Mouse (Mus musculus) MEL (cell line): ENCODE results near the gene Mmp28. TPM values are rescaled to one million over a fixed set of nuclear protein-coding genes. Genes with fewer than 3 reads are reported as not detected.

Experiments
- DNase-seq: peaks from one replicate; pipeline ENCODE4 v3.0.0; 2011; ENCODE audit warnings: low read depth, low spot score
- H3K27ac ChIP-seq: 2 replicates; pipeline ENCODE4 v1.5.1; 2012; ENCODE audit warnings: low read depth, mild to moderate bottlenecking, control low read depth, low read length, moderate library complexity; ENCODE audit not compliant: control insufficient read depth
- H3K27me3 ChIP-seq, 2 experiments: fragments of 150-350 bp in 1 of 2; sonication (generic) in 1 of 2; 2 replicates each; pipeline ENCODE4 v1.6.1; 2012; ENCODE audit warnings: low read length in 2 of 2, mild to moderate bottlenecking in 2 of 2, improper control_type of control experiment in 1 of 2, moderate library complexity in 1 of 2; ENCODE audit not compliant: insufficient read depth in 2 of 2, control insufficient read depth in 1 of 2
- H3K36me3 ChIP-seq, 2 experiments: 2 replicates each; pipeline ENCODE4 v1.6.1; 2012 to 2014; ENCODE audit warnings: low read length in 2 of 2, improper control_type of control experiment in 1 of 2, inconsistent platforms in 1 of 2, mild to moderate bottlenecking in 1 of 2; ENCODE audit not compliant: insufficient read depth in 2 of 2, control insufficient read depth in 1 of 2
- H3K4me1 ChIP-seq, 2 experiments: fragments of 150-350 bp in 1 of 2; sonication (generic) in 1 of 2; 2 replicates each; pipeline ENCODE4 v1.6.1; 2012; ENCODE audit warnings: low read length in 2 of 2, improper control_type of control experiment in 1 of 2, mild to moderate bottlenecking in 1 of 2; ENCODE audit not compliant: insufficient read depth in 2 of 2, control insufficient read depth in 1 of 2
- H3K4me3 ChIP-seq, 2 experiments: fragments of 150-350 bp in 1 of 2; sonication (generic) in 1 of 2; 2 replicates each; pipeline ENCODE4 v1.5.1; 2012; ENCODE audit warnings: low read depth in 2 of 2, low read length in 2 of 2, mild to moderate bottlenecking in 2 of 2, moderate library complexity in 2 of 2, control low read depth in 1 of 2, improper control_type of control experiment in 1 of 2; ENCODE audit not compliant: control insufficient read depth in 1 of 2, insufficient read depth in 1 of 2
- H3K79me2 ChIP-seq: 2 replicates; pipeline ENCODE4 v1.6.1; 2012; ENCODE audit warnings: mild to moderate bottlenecking, low read length, moderate library complexity; ENCODE audit not compliant: control insufficient read depth, poor library complexity, insufficient read depth
- H3K9ac ChIP-seq: 2 replicates; pipeline ENCODE4 v1.6.1; 2012; ENCODE audit warnings: low read depth, mild to moderate bottlenecking, control low read depth, low read length, moderate library complexity; ENCODE audit not compliant: control insufficient read depth, poor library complexity, severe bottlenecking
- H3K9me3 ChIP-seq: fragments of 150-350 bp; sonication (generic); replicated peaks from 2 replicates; pipeline ENCODE4 v1.6.1; 2012; ENCODE audit warnings: mild to moderate bottlenecking, low read length, improper control_type of control experiment, moderate library complexity; ENCODE audit not compliant: insufficient read depth
- BHLHE40 ChIP-seq: IDR thresholded peaks from 2 replicates; pipeline ENCODE4 v1.6.1; 2012; ENCODE audit warnings: low read depth, mild to moderate bottlenecking, inconsistent platforms, low read length, improper control_type of control experiment, borderline replicate concordance
- CHD1 ChIP-seq: IDR thresholded peaks from 2 replicates; pipeline ENCODE4 v1.6.1; 2012; ENCODE audit warnings: low read depth, mild to moderate bottlenecking, inconsistent platforms, low read length, improper control_type of control experiment
- CTCF ChIP-seq, 3 experiments: IDR thresholded peaks in 2 of 3; conservative IDR thresholded peaks in 1 of 3; 2 replicates each; pipeline ENCODE4 v1.5.1; 2011 to 2012; ENCODE audit warnings: low read length in 3 of 3, low read depth in 2 of 3, mild to moderate bottlenecking in 2 of 3, improper control_type of control experiment in 1 of 3, inconsistent platforms in 1 of 3, mixed read lengths in 1 of 3, moderate library complexity in 1 of 3; ENCODE audit not compliant: control insufficient read depth in 1 of 3, insufficient read depth in 1 of 3, poor library complexity in 1 of 3, severe bottlenecking in 1 of 3
- ETS1 ChIP-seq: IDR thresholded peaks from 2 replicates; pipeline ENCODE4 v1.6.1; 2012; ENCODE audit warnings: low read depth, mild to moderate bottlenecking, inconsistent platforms, low read length, improper control_type of control experiment, moderate library complexity
- GABPA ChIP-seq: IDR thresholded peaks from 2 replicates; pipeline ENCODE4 v1.6.1; 2012; ENCODE audit warnings: low read depth, mild to moderate bottlenecking, inconsistent platforms, low read length, improper control_type of control experiment, moderate library complexity
- GATA1 ChIP-seq: IDR thresholded peaks from 2 replicates; pipeline ENCODE4 v1.6.1; 2011; ENCODE audit warnings: low read depth, low read length, improper control_type of control experiment
- HCFC1 ChIP-seq: IDR thresholded peaks from 2 replicates; pipeline ENCODE4 v1.6.1; 2012; ENCODE audit warnings: low read depth, mild to moderate bottlenecking, inconsistent platforms, low read length, improper control_type of control experiment, moderate library complexity
- JUND ChIP-seq: IDR thresholded peaks from 2 replicates; pipeline ENCODE4 v1.6.1; 2011; ENCODE audit warnings: low read depth, mild to moderate bottlenecking, improper control_type of control experiment, low read length
- MAX ChIP-seq: IDR thresholded peaks from 2 replicates; pipeline ENCODE4 v1.6.1; 2011; ENCODE audit warnings: low read length, improper control_type of control experiment
- MEF2A ChIP-seq: IDR thresholded peaks from 2 replicates; pipeline ENCODE4 v1.6.1; 2014; ENCODE audit warnings: low read depth, mild to moderate bottlenecking, inconsistent platforms, low read length, improper control_type of control experiment; ENCODE audit not compliant: poor library complexity, insufficient replicate concordance, severe bottlenecking; ENCODE audit errors: extremely low read depth
- NELFE ChIP-seq: IDR thresholded peaks from 2 replicates; pipeline ENCODE4 v1.6.1; 2011; ENCODE audit warnings: low read depth, low read length, improper control_type of control experiment
- SIN3A ChIP-seq: IDR thresholded peaks from 2 replicates; pipeline ENCODE4 v1.6.1; 2012; ENCODE audit warnings: low read length, improper control_type of control experiment, inconsistent platforms
- SMC3 ChIP-seq: IDR thresholded peaks from 2 replicates; pipeline ENCODE4 v1.6.1; 2011; ENCODE audit warnings: low read depth, low read length, improper control_type of control experiment
- TAL1 ChIP-seq: IDR thresholded peaks from 2 replicates; pipeline ENCODE4 v1.6.1; 2012; ENCODE audit warnings: mild to moderate bottlenecking, inconsistent platforms, low read length, moderate library complexity, mixed read lengths
- TBP ChIP-seq: IDR thresholded peaks from 2 replicates; pipeline ENCODE4 v1.8.0; 2011; ENCODE audit warnings: low read depth, low read length, improper control_type of control experiment
- TCF12 ChIP-seq: IDR thresholded peaks from 2 replicates; pipeline ENCODE4 v1.6.1; 2014; ENCODE audit warnings: low read depth, mild to moderate bottlenecking, inconsistent platforms, low read length, improper control_type of control experiment, moderate library complexity
- UBTF ChIP-seq: IDR thresholded peaks from 2 replicates; pipeline ENCODE4 v1.6.1; 2012; ENCODE audit warnings: low read depth, mild to moderate bottlenecking, inconsistent platforms, low read length, improper control_type of control experiment, moderate library complexity, borderline replicate concordance; ENCODE audit not compliant: insufficient read depth
- USF2 ChIP-seq, 2 experiments: IDR thresholded peaks; 2 replicates each; pipeline ENCODE4 v1.6.1; 2011 to 2012; ENCODE audit warnings: improper control_type of control experiment in 2 of 2, low read length in 2 of 2, borderline replicate concordance in 1 of 2, inconsistent platforms in 1 of 2, low read depth in 1 of 2, mild to moderate bottlenecking in 1 of 2; ENCODE audit not compliant: insufficient read depth in 1 of 2
- ZC3H11A ChIP-seq: IDR thresholded peaks from 2 replicates; pipeline ENCODE4 v1.6.1; 2012; ENCODE audit warnings: low read depth, mild to moderate bottlenecking, inconsistent platforms, low read length, improper control_type of control experiment
- ZKSCAN1 ChIP-seq: IDR thresholded peaks from 2 replicates; pipeline ENCODE4 v1.6.1; 2012; ENCODE audit warnings: low read depth, mild to moderate bottlenecking, inconsistent platforms, low read length, improper control_type of control experiment, moderate library complexity
- ZMIZ1 ChIP-seq: IDR thresholded peaks from 2 replicates; pipeline ENCODE4 v1.6.1; 2012; ENCODE audit warnings: low read depth, mild to moderate bottlenecking, inconsistent platforms, low read length, improper control_type of control experiment, moderate library complexity
- ZNF384 ChIP-seq: IDR thresholded peaks from 2 replicates; pipeline ENCODE4 v1.6.1; 2012; ENCODE audit warnings: low read depth, mild to moderate bottlenecking, inconsistent platforms, low read length, improper control_type of control experiment
- polyA plus RNA-seq, 2 experiments: library from polyadenylated mRNA; stranded (reverse) in 1 of 2; unstranded in 1 of 2; fragments of >175 nt in 1 of 2; fragments of >200 nt in 1 of 2; gene quantifications; 2 replicates each; pipeline versions ENCODE4 v1.2.1 to v1.2.4; 2012; ENCODE audit warnings: low replicate concordance in 2 of 2, low read depth in 1 of 2; ENCODE audit not compliant: insufficient read length in 2 of 2, insufficient read depth in 1 of 2, missing spikeins in 1 of 2
- total RNA-seq: library from RNA; depleted of rRNA; stranded (reverse); fragments of 300-350 nt; gene quantifications from 2 replicates; pipeline ENCODE4 v1.2.3, GENCODE M21; 2012

Gene Mmp28
- total and polyA plus RNA-seq, 3 experiments: 0.03 TPM; not detected in 2

DNA sequence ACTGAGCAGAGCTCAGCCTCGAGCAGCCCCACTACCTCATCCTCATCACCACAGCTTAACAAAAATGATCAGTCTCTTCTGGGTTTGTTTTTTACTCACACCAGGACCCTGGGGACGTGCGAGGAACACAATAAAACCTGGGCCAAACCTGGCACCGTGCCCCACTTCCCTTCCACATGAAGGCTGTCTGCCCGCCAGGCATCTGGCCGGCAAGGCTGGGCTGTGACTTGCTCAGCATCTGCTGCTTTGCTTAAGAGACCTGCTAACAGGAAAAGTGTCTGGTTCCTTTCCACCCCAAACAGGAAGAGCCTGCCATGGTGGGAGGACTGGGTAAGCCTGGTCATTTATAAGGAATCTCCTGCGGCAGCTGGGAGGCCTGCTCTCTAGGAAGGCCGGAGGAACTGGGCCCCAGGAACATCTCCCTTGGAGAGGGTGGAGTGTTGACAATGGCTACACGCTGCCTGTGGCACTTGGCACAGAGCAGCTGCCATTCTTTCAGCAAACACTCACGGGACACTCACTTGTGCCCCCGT is 4.3 kb upstream of the Mmp28 start:
- no peak for TF ChIP-seq TCF12
- no peak for TF ChIP-seq NELFE
- TF ChIP-seq ZNF384: no peak
- TF ChIP-seq USF2 (IDR thresholded peaks at IDR 0.05; ENCODE audit: borderline replicate concordance in 1 of 2, insufficient read depth in 1 of 2, low read depth in 1 of 2, low read length in 2 of 2): no peak
- no peak for TF ChIP-seq MAX
- TF ChIP-seq UBTF: no peak
- no peak for TF ChIP-seq TBP
- no peak for TF ChIP-seq GATA1
- TF ChIP-seq GABPA: no peak
- TF ChIP-seq SIN3A: no peak
- TF ChIP-seq MEF2A: no peak
- no peak for TF ChIP-seq CHD1
- TF ChIP-seq TAL1: no peak
- TF ChIP-seq BHLHE40: no peak
- TF ChIP-seq ZMIZ1: no peak
- no peak for TF ChIP-seq ETS1
- no peak for TF ChIP-seq CTCF (IDR thresholded peaks at IDR 0.05 in 2 of 3, conservative IDR thresholded peaks at IDR 0.05 in 1 of 3; ENCODE audit: control insufficient read depth in 1 of 3, insufficient read depth in 1 of 3, low read depth in 2 of 3, low read length in 3 of 3, poor library complexity in 1 of 3, severe bottlenecking in 1 of 3)
- no peak for TF ChIP-seq HCFC1
- H3K36me3 ChIP-seq: peaks cover 0 to 11% of the 10 kb centered on the region in 2 experiments; a peak in 2 of 4 replicates
- peaks cover 3 to 4% of the 10 kb centered on the region in 2 experiments for H3K27me3 ChIP-seq
- no peak overlapping the region for H3K9ac ChIP-seq
- peaks cover 3% of the 10 kb centered on the region; the same call in 1 of the 2 replicates for H3K79me2 ChIP-seq
- peaks cover 9 to 10% of the 10 kb centered on the region in 2 experiments for H3K4me1 ChIP-seq
- no peak for DNase-seq
- no peak overlapping the region for H3K4me3 ChIP-seq
- H3K27ac ChIP-seq: no peak overlapping the region
- H3K9me3 ChIP-seq: no peaks in the 10 kb centered on the region

GRCm38 (mm10) chr11:83465976-83466375 is 3.1 kb upstream of the Mmp28 start:
- Histone ChIP-seq H3K9ac (no peak overlapping the region), H3K27me3 (peaks cover 3 to 4% of the 10 kb centered on the region in 2 experiments), H3K27ac (no peak overlapping the region), H3K4me1 (peaks cover 0 to 4% of the 10 kb centered on the region in 2 experiments; a peak in 1 of 4 replicates), H3K4me3 (no peak overlapping the region), H3K79me2 (no peaks in the 10 kb centered on the region), H3K36me3 (no peaks in the 10 kb centered on the region), H3K9me3 (no peaks in the 10 kb centered on the region)
- no peak for TF ChIP-seq SMC3
- TF ChIP-seq MEF2A: no peak
- no peak for TF ChIP-seq SIN3A
- no peak for TF ChIP-seq ZKSCAN1
- TF ChIP-seq JUND: no peak
- no peak for TF ChIP-seq BHLHE40
- no peak for TF ChIP-seq NELFE
- TF ChIP-seq ZC3H11A: no peak
- no peak for DNase-seq
